Mouse (Mus musculus) inflammation-experienced regulatory T-cells, adult 16 weeks (primary cell): ENCODE measurements around the gene Zfp882. TPM values are rescaled to one million over a fixed set of nuclear protein-coding genes. Genes with fewer than 3 reads are reported as not detected.

Source experiments
- polyA plus RNA-seq: library from polyadenylated mRNA; unstranded; fragments of 100-300 nt; shearing (Covaris generic); gene quantifications from one replicate; pipeline ENCODE4 v1.2.1, GENCODE M21; 2017

The Zfp882 gene
- polyA plus RNA-seq = 7.6 TPM

DNA sequence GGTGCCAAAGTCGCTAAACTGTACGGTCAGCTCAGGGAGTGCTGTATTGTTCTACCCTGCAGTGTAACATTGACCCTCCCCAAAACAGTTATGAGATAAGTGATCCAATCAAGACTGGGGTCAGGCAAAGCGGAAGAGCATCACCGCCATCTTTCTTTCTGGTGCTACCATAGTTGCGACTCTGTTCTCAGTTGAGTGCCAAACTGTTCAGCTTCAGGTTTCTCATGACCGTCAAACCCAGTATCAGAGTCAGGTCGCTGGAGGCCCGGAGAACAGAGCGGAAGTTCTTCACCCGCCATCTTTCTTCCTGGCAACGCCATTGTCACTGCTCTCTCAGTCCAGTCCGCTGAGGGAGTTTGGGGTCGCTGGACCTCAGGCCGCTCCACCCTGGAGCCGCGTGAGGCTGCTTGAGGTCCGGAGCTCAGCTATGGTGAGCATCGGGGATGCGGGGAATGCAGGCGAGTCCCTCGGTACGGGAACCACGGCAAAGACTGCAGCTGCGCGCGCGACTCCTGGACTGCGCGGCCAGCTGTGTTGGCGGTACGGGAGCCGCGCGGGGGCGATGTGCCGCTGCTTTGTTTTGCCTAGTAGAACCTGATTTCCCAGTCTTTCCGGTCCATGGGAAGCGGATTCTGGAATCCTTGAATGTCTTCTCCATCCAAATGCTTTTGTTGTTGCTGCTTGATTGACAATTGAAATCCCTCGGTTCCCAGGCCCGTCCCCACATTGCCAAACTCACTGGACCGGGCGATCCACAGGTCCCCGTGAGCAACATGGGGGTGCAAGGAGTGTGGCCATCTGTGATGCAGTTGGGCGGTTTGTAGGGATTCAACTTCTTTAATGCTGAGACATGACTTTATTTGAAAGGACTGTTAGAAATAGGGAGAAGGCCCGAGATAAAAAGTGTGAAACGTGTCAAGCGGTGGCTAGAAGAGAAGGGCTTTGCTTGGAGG, at the start of gene Zfp882, which contains the start of gene Zfp617:
Gene Zfp882, plus strand, starts transcription at position 300 of the 953 bp plus-strand sequence.
Gene Zfp617, plus strand, starts transcription at position 327 of the 953 bp plus-strand sequence.

DNA sequence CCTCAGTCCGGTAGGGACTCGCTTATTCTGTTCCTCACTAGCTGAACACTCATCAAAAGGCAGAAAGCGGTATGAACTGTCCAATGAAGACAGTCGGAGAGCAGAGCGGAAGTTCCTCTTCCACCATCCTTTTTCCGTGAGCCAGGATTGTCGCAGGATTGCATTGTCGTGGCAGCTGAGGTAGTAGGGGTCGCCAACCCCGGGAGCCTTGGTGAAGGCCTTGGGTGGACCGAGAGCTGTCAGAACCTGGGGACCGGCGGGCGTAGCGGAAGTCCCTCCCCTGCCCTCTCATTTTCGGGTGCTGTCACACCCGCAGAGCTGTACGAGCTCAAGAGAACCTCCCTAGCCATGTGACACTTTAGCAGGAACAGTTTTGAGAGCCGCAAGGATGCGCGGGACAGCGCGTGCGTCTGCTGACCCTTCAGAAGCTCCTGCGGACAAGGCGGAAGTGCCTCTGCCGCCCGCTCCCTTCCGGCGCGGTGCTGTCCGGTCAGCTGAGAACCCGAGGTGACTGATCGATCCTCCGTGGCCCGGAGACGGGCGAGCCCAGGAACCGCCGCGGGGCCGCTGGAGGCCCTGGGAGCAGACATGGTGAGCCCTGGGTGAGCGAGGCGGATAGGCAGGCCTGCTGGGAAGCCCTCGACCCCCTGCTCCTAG, 26.7 kb upstream of the Zfp882 start, which contains the start of gene Zfp709:
Gene Zfp709, plus strand, starts transcription at position 402 of the 657 bp plus-strand sequence.

GRCm38 (mm10) chr8:71950482-71951221, 42.2 kb downstream of the Zfp882 start, which contains the start of gene Zfp961:
TSS of gene Zfp961 (plus strand) at chr8:71951038.

Other genes starting within 250 kb of the Zfp882 start
- gene Unc13a, start 236.9 kb upstream of the Zfp882 start, polyA plus RNA-seq = 0.55 TPM
- 200 TPM for gene Jak3, start 232.3 kb upstream of the Zfp882 start, polyA plus RNA-seq
- 28.0 TPM for gene Insl3, start 219.4 kb upstream of the Zfp882 start, polyA plus RNA-seq
- gene B3gnt3, start 206.8 kb upstream of the Zfp882 start, polyA plus RNA-seq = 8.0 TPM
- 283 TPM for gene Fcho1, start 182.9 kb upstream of the Zfp882 start, polyA plus RNA-seq
- 17.1 TPM for gene Zfp709, start 26.6 kb upstream of the Zfp882 start, polyA plus RNA-seq
- gene Zfp617, start within 50 bp of the Zfp882 start, polyA plus RNA-seq = 23.7 TPM
- gene Zfp961, start 42.4 kb downstream of the Zfp882 start, polyA plus RNA-seq = 30.8 TPM
- gene Cyp4f18, start 101.0 kb downstream of the Zfp882 start, polyA plus RNA-seq = 1.6 TPM
- 0.18 TPM for gene Olfr372, start 132.6 kb downstream of the Zfp882 start, polyA plus RNA-seq
- 0.44 TPM for gene Olfr373, start 174.6 kb downstream of the Zfp882 start, polyA plus RNA-seq
- gene Olfr374, start 198.4 kb downstream of the Zfp882 start, polyA plus RNA-seq = not detected
- 307 TPM for gene Tpm4, start 226.4 kb downstream of the Zfp882 start, polyA plus RNA-seq